Mouse (Mus musculus) liver, embryonic 14.5 days (tissue): ENCODE results near the gene Cdh22.

Experiments used
- CTCF ChIP-seq: IDR thresholded peaks from 2 replicates; pipeline ENCODE4 v1.5.1; 2016; ENCODE audit warnings: antibody characterized with exemption, low read depth, control low read depth
- EP300 ChIP-seq: IDR thresholded peaks from 2 replicates; pipeline ENCODE4 v1.6.1; 2016; ENCODE audit warnings: antibody characterized with exemption, low read depth

DNA sequence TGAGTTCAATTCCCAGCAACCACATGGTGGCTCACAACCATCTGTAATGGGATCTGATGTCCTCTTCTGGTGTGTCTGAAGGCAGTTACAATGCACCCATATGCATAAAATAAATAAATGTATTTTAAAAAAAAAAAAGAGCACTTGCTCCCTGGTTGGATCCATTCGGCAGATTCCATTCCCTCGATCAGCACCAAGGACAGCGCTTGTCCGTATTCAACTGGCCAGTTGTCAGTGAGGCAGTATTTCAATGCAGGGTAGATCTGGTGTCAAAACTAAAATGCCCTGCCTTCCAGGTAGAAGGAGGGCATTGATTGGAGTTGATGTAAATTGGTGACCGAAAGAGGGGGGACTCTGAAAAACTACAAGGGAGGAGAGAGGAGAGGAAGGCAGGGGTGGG lies 74.2 kb downstream of the Cdh22 start:
- TF ChIP-seq CTCF: no peak
- no peak for TF ChIP-seq EP300
